1 mouse cellular context compared by ENCODE assay signal in genomic region chr9:77420200-77420585, GRCm38 (mm10).
TF ChIP-seq lines count a peak whose summit lies in the region.

No protein-coding gene starts in this region.

TF ChIP-seq in MEL, 35 proteins besides CTCF, POLR2A, EP300 and RAD21 (continued from another document):
- 0 out of 2 replicates have a peak, but pooled peaks have one; percentile 42 for TF ChIP-seq ZMIZ1 (IDR thresholded peaks at IDR 0.05; ENCODE audit: low read depth, low read length)
- no peak for TF ChIP-seq MAX (IDR thresholded peaks at IDR 0.05; ENCODE audit: low read length)
- no peak for TF ChIP-seq ELF1 (IDR thresholded peaks at IDR 0.05; ENCODE audit: low read depth, low read length)
- no peak for TF ChIP-seq NELFE (IDR thresholded peaks at IDR 0.05; ENCODE audit: low read depth, low read length)
- TF ChIP-seq GATA1 (IDR thresholded peaks at IDR 0.05; ENCODE audit: low read depth, low read length): peak; percentile 86
TF ChIP-seq in MEL: peak in this region for 15.
